In the genomic region with DNA sequence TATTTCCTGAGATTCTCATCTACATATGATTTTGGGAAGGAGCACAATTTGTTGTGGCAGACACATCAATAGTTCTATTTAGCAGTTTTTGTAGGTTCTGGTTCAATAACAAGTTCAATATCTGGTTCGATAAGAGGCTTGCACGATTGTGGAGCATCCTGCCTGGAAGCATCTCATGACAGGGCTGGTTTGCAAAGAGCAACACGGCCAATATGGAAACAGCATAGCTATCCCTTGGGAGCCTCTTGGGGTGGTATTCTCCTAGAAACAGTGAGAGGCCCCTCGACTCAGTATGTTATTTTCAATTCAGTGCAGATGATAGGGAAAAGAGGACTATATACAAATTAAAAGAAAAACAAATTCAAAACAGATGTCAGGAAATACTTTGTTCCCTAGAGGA, we compare ENCODE assay signal across 21 mouse cellular contexts.
DNase-seq lines count a peak whose midpoint lies in the region; ATAC-seq and TF ChIP-seq lines count a peak whose summit lies in the region.
"Had no signal": no experiment of that assay in that cellular context is flagged by ENCODE, and none has a peak within 500 bp of the region (broad histone marks: within the 10 kb centered on the region; RNA-seq: fewer than 3 reads in every experiment).

No protein-coding gene starts in this region.

- no peaks in the 10 kb centered on the region for H3K36me3 ChIP-seq in embryonic facial prominence, embryonic 14.5 days (ENCODE audit: control insufficient read depth, insufficient read depth, low read length)
- no peaks in the 10 kb centered on the region for H3K36me3 ChIP-seq in embryonic facial prominence, embryonic 10.5 days (replicated peaks)
- no peaks in the 10 kb centered on the region for H3K36me3 ChIP-seq in lung, embryonic 14.5 days (ENCODE audit: insufficient read depth)
- no peaks in the 10 kb centered on the region for H3K36me3 ChIP-seq in lung, postnatal 0 days (ENCODE audit: insufficient read depth, low read length)
- H3K36me3 ChIP-seq in lung, embryonic 16.5 days (ENCODE audit: control insufficient read depth, insufficient read depth, low read length), result no peaks in the 10 kb centered on the region
- no peaks in the 10 kb centered on the region for H3K36me3 ChIP-seq in limb, embryonic 14.5 days (ENCODE audit: control insufficient read depth, insufficient read depth, low read length)
- H3K36me3 ChIP-seq: embryonic facial prominence, embryonic 13.5 days had no signal

- no peak overlapping the region for H3K9ac ChIP-seq in embryonic facial prominence, embryonic 14.5 days (ENCODE audit: low read depth, low read length)
- no peak overlapping the region for H3K9ac ChIP-seq in lung, embryonic 14.5 days
- no peak overlapping the region for H3K9ac ChIP-seq in lung, postnatal 0 days (replicated peaks; ENCODE audit: low read depth)
- H3K9ac ChIP-seq in lung, embryonic 16.5 days (ENCODE audit: low read length), result no peak overlapping the region
- H3K9ac ChIP-seq in limb, embryonic 14.5 days (ENCODE audit: low read depth, low read length, severe bottlenecking), result no peak overlapping the region
- H3K9ac ChIP-seq: embryonic facial prominence, embryonic 13.5 days had no signal

- H3K4me2 ChIP-seq in embryonic facial prominence, embryonic 14.5 days (ENCODE audit: low read depth, low read length), result no peak overlapping the region
- no peak overlapping the region for H3K4me2 ChIP-seq in lung, embryonic 14.5 days
- H3K4me2 ChIP-seq in lung, postnatal 0 days (replicated peaks; ENCODE audit: low read depth, low read length), result no peak overlapping the region
- no peak overlapping the region for H3K4me2 ChIP-seq in lung, embryonic 16.5 days (ENCODE audit: low read depth, low read length)
- H3K4me2 ChIP-seq in limb, embryonic 14.5 days (replicated peaks; ENCODE audit: low read depth, low read length, severe bottlenecking), result no peak overlapping the region
- H3K4me2 ChIP-seq: embryonic facial prominence, embryonic 13.5 days had no signal

- no peaks in the 10 kb centered on the region for H3K27me3 ChIP-seq in embryonic facial prominence, embryonic 14.5 days (replicated peaks; ENCODE audit: control insufficient read depth, insufficient read depth, low read length)
- H3K27me3 ChIP-seq in embryonic facial prominence, embryonic 10.5 days (replicated peaks; ENCODE audit: low read depth, poor library complexity, severe bottlenecking), result 0 out of 2 replicates have a peak, but pooled peaks cover 4% of the 10 kb centered on the region
- no peaks in the 10 kb centered on the region for H3K27me3 ChIP-seq in lung, embryonic 14.5 days (ENCODE audit: insufficient read depth, low read length)
- H3K27me3 ChIP-seq in lung, postnatal 0 days (replicated peaks; ENCODE audit: insufficient read depth, low read length), result no peaks in the 10 kb centered on the region
- no peaks in the 10 kb centered on the region for H3K27me3 ChIP-seq in lung, embryonic 16.5 days (ENCODE audit: control insufficient read depth, insufficient read depth, low read depth, low read length)
- no peaks in the 10 kb centered on the region for H3K27me3 ChIP-seq in limb, embryonic 14.5 days (ENCODE audit: control insufficient read depth, insufficient read depth, low read length)
- H3K27me3 ChIP-seq: embryonic facial prominence, embryonic 13.5 days had no signal

- no peak for TF ChIP-seq EP300 in lung, postnatal 0 days (IDR thresholded peaks at IDR 0.05)

- peak; percentile 71 for DNase-seq in embryonic facial prominence, embryonic 14.5 days (ENCODE audit: low spot score)
- DNase-seq in embryonic facial prominence, embryonic 10.5 days (ENCODE audit: low spot score), result no peak
- DNase-seq in lung, embryonic 14.5 days, result no peak
- DNase-seq in lung, postnatal 0 days (ENCODE audit: low spot score), result no peak
- no peak for DNase-seq in lung, postnatal 4 days
- DNase-seq in limb, embryonic 14.5 days (ENCODE audit: low spot score), result peak; percentile 49
- no peak for DNase-seq in Muller cell, postnatal 12 days (ENCODE audit: inconsistent ontology term)
- DNase-seq: adrenal gland, adult 8-10 months; adrenal gland, postnatal 14 days; adrenal gland, postnatal 36 days; cerebellum, adult 11-12 months; cerebellum, adult 2 months; cerebellum, adult 9-10 months; cerebellum, postnatal 10 days; cerebellum, postnatal 25 days had no signal

- no peak overlapping the region for H3K4me3 ChIP-seq in embryonic facial prominence, embryonic 14.5 days (ENCODE audit: low read depth, low read length)
- no peak overlapping the region for H3K4me3 ChIP-seq in embryonic facial prominence, embryonic 10.5 days
- H3K4me3 ChIP-seq in lung, embryonic 14.5 days (ENCODE audit: low read depth, low read length), result no peak overlapping the region
- H3K4me3 ChIP-seq in lung, postnatal 0 days (ENCODE audit: low read depth, low read length), result no peak overlapping the region
- H3K4me3 ChIP-seq in lung, embryonic 16.5 days (ENCODE audit: low read length), result no peak overlapping the region
- H3K4me3 ChIP-seq in limb, embryonic 14.5 days (replicated peaks; ENCODE audit: low read length), result no peak overlapping the region
- H3K4me3 ChIP-seq: embryonic facial prominence, embryonic 13.5 days had no signal

- H3K4me1 ChIP-seq in embryonic facial prominence, embryonic 14.5 days (ENCODE audit: control insufficient read depth, insufficient read depth, low read length), result peaks cover 6% of the 10 kb centered on the region; the same call in 1 of the 2 replicates
- peaks cover 9% of the 10 kb centered on the region; the same call in 1 of the 2 replicates for H3K4me1 ChIP-seq in embryonic facial prominence, embryonic 10.5 days
- H3K4me1 ChIP-seq in lung, embryonic 14.5 days (ENCODE audit: insufficient read depth), result peaks cover 10% of the 10 kb centered on the region; the same call in 1 of the 2 replicates
- H3K4me1 ChIP-seq in lung, postnatal 0 days (ENCODE audit: insufficient read depth, low read depth, low read length), result no peaks in the 10 kb centered on the region; the same call in 1 of the 2 replicates
- peaks cover 22% of the 10 kb centered on the region for H3K4me1 ChIP-seq in lung, embryonic 16.5 days (replicated peaks; ENCODE audit: control insufficient read depth, insufficient read depth, low read length)
- peaks cover 4% of the 10 kb centered on the region; the same call in 1 of the 2 replicates for H3K4me1 ChIP-seq in limb, embryonic 14.5 days (ENCODE audit: control insufficient read depth, insufficient read depth, low read length)

- TF ChIP-seq POLR2A in limb, embryonic 14.5 days (IDR thresholded peaks at IDR 0.05; ENCODE audit: borderline replicate concordance, extremely low read depth, insufficient read depth, insufficient read length), result no peak

- TF ChIP-seq CTCF in lung, embryonic 14.5 days (IDR thresholded peaks at IDR 0.05; ENCODE audit: low read depth), result no peak
- no peak for TF ChIP-seq CTCF in lung, postnatal 0 days (IDR thresholded peaks at IDR 0.05)

- WGBS in embryonic facial prominence, embryonic 14.5 days, result 38% methylated on average over 4 of the region's 4 CpGs
- 61% methylated on average over 4 of the region's 4 CpGs for WGBS in embryonic facial prominence, embryonic 10.5 days
- 56% methylated on average over 4 of the region's 4 CpGs for WGBS in lung, embryonic 14.5 days
- 50% methylated on average over 4 of the region's 4 CpGs for WGBS in lung, postnatal 0 days
- WGBS in lung, embryonic 16.5 days, result 63% methylated on average over 4 of the region's 4 CpGs
- WGBS in limb, embryonic 14.5 days, result 42% methylated on average over 4 of the region's 4 CpGs

- H3K27ac ChIP-seq in embryonic facial prominence, embryonic 14.5 days (replicated peaks; ENCODE audit: low read depth, low read length), result no peak overlapping the region
- no peak overlapping the region for H3K27ac ChIP-seq in embryonic facial prominence, embryonic 10.5 days (replicated peaks)
- H3K27ac ChIP-seq in lung, embryonic 14.5 days (ENCODE audit: low read depth), result 0 out of 2 replicates have a peak overlapping the region, but pooled peaks have one; percentile 36
- H3K27ac ChIP-seq in lung, postnatal 0 days (ENCODE audit: low read length), result no peak overlapping the region
- H3K27ac ChIP-seq in lung, embryonic 16.5 days (ENCODE audit: low read length), result peak overlapping the region; percentile 62
- no peak overlapping the region for H3K27ac ChIP-seq in limb, embryonic 14.5 days (replicated peaks; ENCODE audit: low read depth, low read length)
- H3K27ac ChIP-seq: embryonic facial prominence, embryonic 13.5 days had no signal

- ATAC-seq in embryonic facial prominence, embryonic 14.5 days (ENCODE audit: low read depth), result no peak
- ATAC-seq in lung, embryonic 14.5 days (ENCODE audit: insufficient read depth), result no peak
- no peak for ATAC-seq in lung, postnatal 0 days
- ATAC-seq in lung, embryonic 16.5 days (ENCODE audit: low read depth), result no peak
- ATAC-seq in limb, embryonic 14.5 days (ENCODE audit: low FRiP score, low read depth), result peak; percentile 36; the same call in 1 of the 2 replicates
- ATAC-seq: activated CD4-positive, CD25-positive, alpha-beta regulatory T cell, adult 4 months; forebrain, embryonic 14.5 days; forebrain, embryonic 16.5 days; Patski had no signal

- no peaks in the 10 kb centered on the region for H3K9me3 ChIP-seq in embryonic facial prominence, embryonic 14.5 days (ENCODE audit: control insufficient read depth, low read length)
- H3K9me3 ChIP-seq in embryonic facial prominence, embryonic 10.5 days, result no peaks in the 10 kb centered on the region
- no peaks in the 10 kb centered on the region for H3K9me3 ChIP-seq in lung, embryonic 14.5 days (ENCODE audit: low read depth, low read length)
- H3K9me3 ChIP-seq in lung, postnatal 0 days (ENCODE audit: low read length), result no peaks in the 10 kb centered on the region
- no peaks in the 10 kb centered on the region for H3K9me3 ChIP-seq in lung, embryonic 16.5 days (ENCODE audit: control insufficient read depth, low read length)
- H3K9me3 ChIP-seq in limb, embryonic 14.5 days (ENCODE audit: control insufficient read depth, low read length), result no peaks in the 10 kb centered on the region
- H3K9me3 ChIP-seq: embryonic facial prominence, embryonic 13.5 days had no signal

Comparison
In these comparisons a context has a peak if more than half of its experiments do, and no peak if none do; other contexts are left out.
1. DNase-seq: peak in embryonic facial prominence, embryonic 14.5 days (single experiment) and limb, embryonic 14.5 days (single experiment); none in embryonic facial prominence, embryonic 10.5 days (single experiment), lung, embryonic 14.5 days (single experiment), lung, postnatal 0 days (single experiment), lung, postnatal 4 days (0 of 2) and Muller cell, postnatal 12 days (single experiment).
2. H3K27ac ChIP-seq: peak in lung, embryonic 14.5 days (single experiment) and lung, embryonic 16.5 days (single experiment); none in embryonic facial prominence, embryonic 14.5 days (single experiment), embryonic facial prominence, embryonic 10.5 days (single experiment), lung, postnatal 0 days (single experiment) and limb, embryonic 14.5 days (single experiment).